Mouse (Mus musculus): ENCODE data around the gene Rhpn2. TPM values are rescaled to one million over a fixed set of nuclear protein-coding genes. Genes with fewer than 3 reads are reported as not detected.
A peak's percentile ranks its signal among the peaks of the same experiment; 100 is the strongest.

Rhpn2 gene
- polyA plus RNA-seq, 1 experiment from 2014 or later = 4.0 TPM

DNA sequence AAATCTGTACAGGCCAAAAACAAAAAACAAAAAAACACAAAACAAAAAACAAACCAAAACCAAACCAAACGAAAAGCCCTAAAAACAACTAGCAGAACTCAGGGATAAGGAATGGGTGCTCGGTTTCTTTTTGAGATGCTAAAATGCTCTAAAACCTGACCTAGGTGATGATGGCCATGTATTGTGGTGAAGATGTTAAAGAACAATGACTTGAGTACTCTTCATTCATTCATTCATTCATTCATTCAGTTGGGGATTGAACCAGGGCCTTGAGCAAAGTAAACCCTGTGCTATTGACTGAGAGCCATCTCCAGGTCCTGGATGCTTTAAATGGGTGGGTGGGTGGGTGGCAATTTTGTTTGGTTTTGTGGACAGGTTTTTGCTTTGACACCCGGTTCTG, 17.2 kb downstream of the Rhpn2 start:
- Histone ChIP-seq H3K4me1 (no peaks in the 10 kb centered on the region), H3K9ac (no peak overlapping the region), H3K27me3 (no peaks in the 10 kb centered on the region), H3K9me3 (replicated peaks) (no peaks in the 10 kb centered on the region), H3K4me3 (no peak overlapping the region), H3K4me2 (replicated peaks) (no peak overlapping the region), H3K36me3 (no peaks in the 10 kb centered on the region), H3K27ac (no peak overlapping the region)
- ATAC-seq (ENCODE audit: low FRiP score) = no peak
- WGBS = 93% methylated on average over 3 of the region's 3 CpGs

DNA sequence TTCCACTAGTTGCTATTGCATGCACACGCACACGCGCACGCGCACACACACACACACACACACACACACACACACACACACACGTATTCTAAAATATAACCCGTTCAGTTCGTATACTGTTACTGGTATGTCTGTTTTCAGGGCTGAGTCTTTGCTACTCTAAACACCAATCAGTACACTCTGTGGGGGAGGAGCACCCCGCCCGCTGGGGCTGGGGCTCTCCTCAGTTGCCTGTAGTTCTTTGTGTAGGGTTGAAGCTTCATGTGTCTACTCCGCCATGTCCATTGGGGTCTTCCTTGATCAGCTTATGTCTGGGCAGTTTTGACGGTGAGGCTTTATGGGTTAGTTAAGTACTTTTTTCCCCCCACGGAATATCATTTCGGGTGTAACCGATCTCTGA, 19.3 kb downstream of the Rhpn2 start:
- Histone ChIP-seq H3K4me2 (replicated peaks) (no peak overlapping the region), H3K9me3 (replicated peaks) (no peaks in the 10 kb centered on the region), H3K4me1 (no peaks in the 10 kb centered on the region), H3K9ac (no peak overlapping the region), H3K27ac (no peak overlapping the region), H3K36me3 (no peaks in the 10 kb centered on the region), H3K27me3 (no peaks in the 10 kb centered on the region), H3K4me3 (no peak overlapping the region)
- ATAC-seq (ENCODE audit: low FRiP score) = no peak
- WGBS = 95% methylated on average over 15 of the region's 15 CpGs

DNA sequence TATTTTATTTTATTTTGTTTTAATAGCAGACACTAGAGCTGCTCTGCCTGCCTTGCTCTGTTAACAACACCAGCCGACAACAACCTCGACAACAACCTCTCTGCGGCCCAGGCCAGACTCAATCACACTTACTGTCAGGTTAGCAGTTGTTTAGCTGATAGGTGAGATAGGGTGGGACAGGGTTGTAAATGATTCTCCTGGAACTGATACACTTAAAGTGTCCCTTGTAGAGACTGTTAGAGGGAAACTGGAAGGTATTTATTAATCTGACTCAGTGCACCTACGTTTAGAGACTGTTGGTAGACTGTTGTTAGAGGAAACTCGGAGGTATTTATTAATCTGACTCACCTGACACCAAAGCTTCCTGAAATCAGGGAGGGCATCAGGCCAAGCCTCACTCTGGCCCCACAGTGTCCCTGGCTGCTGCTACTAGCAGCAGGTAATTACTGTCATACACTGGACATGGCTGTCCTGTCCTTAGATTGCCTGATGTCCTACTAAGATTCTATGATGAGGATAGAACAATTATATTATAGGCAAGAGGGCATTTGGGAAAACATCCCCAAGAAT, 21.4 kb downstream of the Rhpn2 start:
- Histone ChIP-seq H3K9ac (no peak overlapping the region), H3K27ac (no peak overlapping the region), H3K36me3 (no peaks in the 10 kb centered on the region), H3K4me2 (replicated peaks) (no peak overlapping the region), H3K27me3 (no peaks in the 10 kb centered on the region), H3K4me3 (no peak overlapping the region), H3K9me3 (replicated peaks) (no peaks in the 10 kb centered on the region), H3K4me1 (no peaks in the 10 kb centered on the region)
- ATAC-seq (ENCODE audit: low FRiP score) = no peak
- 86% methylated on average over 5 of the region's 5 CpGs for WGBS

DNA sequence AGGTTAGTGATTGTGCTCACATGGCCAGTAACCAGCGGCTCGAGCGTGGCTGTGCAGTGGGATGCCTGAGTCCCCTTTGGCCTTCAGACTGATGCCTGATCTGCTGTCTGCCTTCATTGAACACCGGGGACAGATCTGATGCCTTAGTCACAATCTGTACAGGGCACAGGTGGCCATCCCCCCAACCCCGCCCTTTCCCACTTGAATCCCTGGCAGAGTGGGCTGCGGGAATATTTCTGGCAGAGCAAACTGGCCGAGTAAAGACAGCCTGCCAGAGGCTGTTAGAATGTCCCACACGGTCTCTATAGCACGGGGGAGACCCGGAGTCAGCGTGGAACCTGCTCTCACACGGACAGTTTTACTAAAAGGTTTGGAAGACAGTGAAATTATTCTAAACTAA, 23.7 kb downstream of the Rhpn2 start:
- H3K27ac ChIP-seq = no peak overlapping the region
- no peak overlapping the region for H3K4me2 ChIP-seq (replicated peaks)
- H3K9ac ChIP-seq = no peak overlapping the region
- no peak overlapping the region for H3K4me3 ChIP-seq
- no peaks in the 10 kb centered on the region for H3K9me3 ChIP-seq (replicated peaks)
- H3K36me3 ChIP-seq = no peaks in the 10 kb centered on the region
- no peaks in the 10 kb centered on the region for H3K4me1 ChIP-seq
- ATAC-seq (ENCODE audit: low FRiP score) = no peak
- H3K27me3 ChIP-seq = no peaks in the 10 kb centered on the region
- WGBS = 88% methylated on average over 12 of the region's 12 CpGs

DNA sequence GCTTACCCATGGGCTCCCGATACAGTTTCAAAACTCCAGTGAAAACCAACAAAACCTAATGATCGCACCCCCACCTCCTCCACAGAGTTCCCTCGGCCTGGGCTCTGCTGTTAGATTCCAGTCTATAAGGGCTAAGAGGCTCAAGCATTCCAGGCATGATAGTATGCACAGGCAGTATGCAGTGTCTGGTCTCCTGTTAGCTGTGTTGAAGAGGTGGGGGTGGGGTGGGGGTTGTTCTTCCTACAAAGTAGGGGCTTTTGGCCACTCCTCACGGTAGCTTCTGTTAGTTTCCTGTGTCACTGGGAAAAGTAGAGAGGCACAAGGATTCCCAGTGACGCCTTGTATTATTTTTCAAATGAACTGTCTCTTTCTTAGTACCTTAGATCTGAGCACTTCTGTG, 28.3 kb downstream of the Rhpn2 start:
- Histone ChIP-seq H3K27me3 (no peaks in the 10 kb centered on the region), H3K9ac (no peak overlapping the region), H3K9me3 (replicated peaks) (no peaks in the 10 kb centered on the region), H3K4me3 (no peak overlapping the region), H3K4me2 (replicated peaks) (no peak overlapping the region), H3K36me3 (no peaks in the 10 kb centered on the region), H3K27ac (no peak overlapping the region), H3K4me1 (no peaks in the 10 kb centered on the region)
- ATAC-seq (ENCODE audit: low FRiP score) = no peak
- WGBS = 76% methylated on average over 5 of the region's 5 CpGs

DNA sequence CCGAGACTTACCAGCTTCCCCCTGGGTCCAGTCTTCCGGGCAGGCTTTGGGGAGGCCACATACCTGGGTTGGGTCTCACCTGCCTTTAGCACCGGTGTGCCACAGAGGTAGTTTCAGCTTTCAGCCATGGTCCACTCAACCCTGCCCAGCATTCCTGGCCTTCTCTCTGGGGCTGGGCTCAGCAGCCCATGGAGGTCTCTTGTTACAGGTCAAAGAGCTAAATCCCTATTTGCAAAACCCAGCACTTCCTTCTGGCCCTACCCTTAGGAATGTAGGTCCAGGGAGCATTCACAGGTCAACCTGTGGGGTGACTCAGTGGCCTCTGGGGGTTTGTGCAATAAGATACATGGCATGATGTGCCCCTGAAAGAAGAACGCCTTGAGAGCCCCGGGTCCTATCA, 28.9 kb downstream of the Rhpn2 start:
- Histone ChIP-seq H3K9me3 (replicated peaks) (no peaks in the 10 kb centered on the region), H3K9ac (no peak overlapping the region), H3K4me3 (no peak overlapping the region), H3K27ac (no peak overlapping the region), H3K4me1 (no peaks in the 10 kb centered on the region), H3K36me3 (no peaks in the 10 kb centered on the region), H3K27me3 (no peaks in the 10 kb centered on the region), H3K4me2 (replicated peaks) (no peak overlapping the region)
- 74% methylated on average over 5 of the region's 5 CpGs for WGBS
- no peak for ATAC-seq (ENCODE audit: low FRiP score)

DNA sequence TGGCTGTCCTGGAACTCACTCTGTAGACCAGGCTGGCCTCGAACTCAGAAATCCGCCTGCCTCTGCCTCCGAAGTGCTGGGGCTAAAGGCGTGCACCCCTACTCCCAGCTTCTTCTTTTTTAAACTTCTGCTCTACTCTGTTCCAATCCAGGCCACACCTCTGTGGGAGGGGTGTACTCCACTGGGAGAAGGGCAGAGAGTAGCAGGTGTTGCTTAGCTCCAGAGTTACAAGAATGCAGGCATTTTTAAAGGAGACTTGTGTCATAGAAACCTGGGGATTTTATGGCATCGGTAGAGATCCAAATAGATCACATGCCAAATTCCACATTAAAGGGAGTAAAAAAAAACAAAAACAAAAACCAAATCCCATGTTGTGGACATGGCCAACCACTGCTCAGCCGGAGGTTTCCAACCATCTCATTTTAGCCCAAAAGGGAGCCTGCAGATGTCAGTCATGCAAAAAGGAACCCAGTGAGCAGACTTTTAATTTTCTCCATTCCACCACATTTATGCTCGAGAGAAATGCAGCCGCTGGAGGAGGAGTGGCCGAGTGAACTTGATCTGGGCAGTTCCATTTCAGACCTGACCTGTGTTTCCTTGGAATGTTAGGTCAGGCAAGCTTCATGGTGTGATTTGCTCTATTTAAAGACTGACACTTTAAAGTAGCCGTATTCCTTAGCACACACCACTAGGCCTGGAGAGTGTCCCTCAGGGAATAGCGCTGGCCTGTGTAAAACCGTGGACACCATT, 31.4 kb downstream of the Rhpn2 start:
- WGBS = 71% methylated on average over 12 of the region's 12 CpGs
- Histone ChIP-seq H3K4me3 (no peak overlapping the region), H3K4me2 (replicated peaks) (no peak overlapping the region), H3K27ac (no peak overlapping the region), H3K27me3 (no peaks in the 10 kb centered on the region), H3K9ac (no peak overlapping the region), H3K9me3 (replicated peaks) (no peaks in the 10 kb centered on the region; the same call in 1 of the 2 replicates), H3K36me3 (no peaks in the 10 kb centered on the region), H3K4me1 (no peaks in the 10 kb centered on the region)
- ATAC-seq (ENCODE audit: low FRiP score) = no peak

DNA sequence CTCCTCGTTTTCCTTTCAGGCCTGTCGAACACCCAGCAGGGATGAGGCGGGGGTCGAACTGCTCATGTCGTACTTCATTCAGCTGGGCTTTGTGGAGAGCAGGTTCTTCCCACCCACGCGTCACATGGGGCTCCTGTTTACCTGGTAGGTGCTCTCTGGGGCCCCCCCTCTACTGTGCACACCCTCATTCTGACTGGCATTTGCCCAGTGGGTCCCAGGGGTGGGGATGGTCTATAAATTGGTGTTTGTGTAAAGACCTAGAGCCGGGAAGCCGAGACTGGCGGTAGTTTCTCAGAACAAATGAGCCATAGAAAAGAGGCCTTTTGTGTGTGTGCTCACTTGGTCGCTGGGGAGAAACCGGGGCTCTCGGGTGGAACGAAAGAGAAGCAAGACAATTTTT, 37.1 kb downstream of the Rhpn2 start:
- Histone ChIP-seq H3K9me3 (replicated peaks) (no peaks in the 10 kb centered on the region; the same call in 1 of the 2 replicates), H3K27me3 (no peaks in the 10 kb centered on the region), H3K4me2 (replicated peaks) (no peak overlapping the region), H3K4me3 (no peak overlapping the region), H3K27ac (peak overlapping the region; percentile 55; the same call in 1 of the 2 replicates), H3K4me1 (peaks cover 9% of the 10 kb centered on the region), H3K36me3 (no peaks in the 10 kb centered on the region), H3K9ac (peak overlapping the region; percentile 41; the same call in 1 of the 2 replicates)
- WGBS = 22% methylated on average over 14 of the region's 14 CpGs
- ATAC-seq (ENCODE audit: low FRiP score) = peak; percentile 58; the same call in 1 of the 2 replicates

DNA sequence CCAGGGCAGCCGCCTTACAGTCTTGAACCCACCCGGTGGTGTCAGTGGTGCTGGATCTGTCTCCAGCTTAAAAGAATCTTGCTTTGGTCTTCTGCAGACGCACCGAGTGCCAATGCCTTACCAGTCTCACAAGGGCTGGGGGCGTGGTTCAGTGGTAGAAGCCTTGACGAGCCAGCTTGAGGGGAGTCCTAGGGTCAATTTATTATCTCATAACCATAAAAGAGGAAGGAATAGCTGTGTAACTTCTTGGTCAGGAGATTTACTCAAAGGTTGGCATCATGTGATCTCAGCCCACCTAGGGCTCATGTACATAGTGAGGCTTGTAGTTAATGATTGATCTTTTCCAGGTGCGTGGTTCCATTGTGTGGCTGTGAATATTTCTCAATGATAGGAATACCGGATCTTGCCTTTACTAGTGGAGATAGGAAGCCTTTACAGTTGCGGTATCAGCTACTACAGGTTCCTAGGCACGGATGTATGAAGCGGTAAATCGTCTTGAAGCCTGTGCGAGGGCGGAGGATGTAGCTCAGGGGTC, 38.6 kb downstream of the Rhpn2 start:
- H3K4me2 ChIP-seq (replicated peaks) = no peak overlapping the region
- no peak overlapping the region for H3K27ac ChIP-seq
- H3K27me3 ChIP-seq = no peaks in the 10 kb centered on the region
- no peak for ATAC-seq (ENCODE audit: low FRiP score)
- no peaks in the 10 kb centered on the region; the same call in 1 of the 2 replicates for H3K9me3 ChIP-seq (replicated peaks)
- no peaks in the 10 kb centered on the region for H3K36me3 ChIP-seq
- H3K4me1 ChIP-seq = peaks cover 9% of the 10 kb centered on the region
- WGBS = 91% methylated on average over 14 of the region's 14 CpGs
- no peak overlapping the region for H3K4me3 ChIP-seq
- H3K9ac ChIP-seq = no peak overlapping the region

DNA sequence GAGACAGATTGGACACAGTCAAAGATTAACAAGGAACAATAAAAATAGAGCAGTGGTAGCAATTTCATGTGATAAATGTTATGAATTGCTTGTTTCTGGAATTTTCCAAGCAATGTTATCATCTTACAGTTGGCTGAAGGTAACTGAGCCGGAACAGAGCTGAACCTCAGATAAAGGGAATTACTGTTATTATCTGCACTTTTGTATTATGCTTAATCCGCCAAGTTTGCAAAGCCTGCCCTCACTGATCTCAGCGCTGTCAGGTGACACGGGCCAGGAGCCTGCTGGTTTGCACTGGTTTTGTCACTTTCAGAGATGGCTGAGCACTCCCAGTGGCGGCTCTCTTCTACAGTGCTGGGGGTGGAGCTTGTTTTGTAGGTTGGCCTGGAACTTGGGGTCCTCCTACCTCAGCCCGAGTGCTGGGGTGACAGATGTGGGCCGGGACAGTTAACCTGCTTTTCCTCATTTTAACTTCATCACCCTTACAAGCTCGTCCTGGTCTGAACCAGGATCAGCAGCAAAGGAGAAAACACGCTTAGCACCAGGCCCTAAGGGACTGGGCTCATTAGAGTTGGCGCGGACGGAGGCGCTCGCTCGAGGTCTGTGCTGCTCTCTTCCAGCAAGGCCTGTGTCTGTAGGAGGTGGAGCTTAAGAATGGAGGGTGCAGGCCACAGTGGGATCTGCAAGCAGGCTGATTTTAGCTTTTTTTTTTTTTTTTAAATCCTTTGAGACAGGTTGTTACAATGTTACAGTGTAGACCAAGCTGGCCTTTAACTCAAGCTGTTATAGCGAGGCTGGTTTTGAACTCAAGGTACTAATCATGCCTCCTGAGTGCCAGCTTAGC, 39.4 kb downstream of the Rhpn2 start:
- no peak overlapping the region for H3K4me3 ChIP-seq
- no peaks in the 10 kb centered on the region for H3K27me3 ChIP-seq
- H3K9me3 ChIP-seq (replicated peaks) = no peaks in the 10 kb centered on the region; the same call in 1 of the 2 replicates
- H3K36me3 ChIP-seq = no peaks in the 10 kb centered on the region
- ATAC-seq (ENCODE audit: low FRiP score) = no peak
- no peak overlapping the region for H3K4me2 ChIP-seq (replicated peaks)
- H3K27ac ChIP-seq = no peak overlapping the region
- peaks cover 9% of the 10 kb centered on the region for H3K4me1 ChIP-seq
- WGBS = 65% methylated on average over 16 of the region's 16 CpGs
- no peak overlapping the region for H3K9ac ChIP-seq

DNA sequence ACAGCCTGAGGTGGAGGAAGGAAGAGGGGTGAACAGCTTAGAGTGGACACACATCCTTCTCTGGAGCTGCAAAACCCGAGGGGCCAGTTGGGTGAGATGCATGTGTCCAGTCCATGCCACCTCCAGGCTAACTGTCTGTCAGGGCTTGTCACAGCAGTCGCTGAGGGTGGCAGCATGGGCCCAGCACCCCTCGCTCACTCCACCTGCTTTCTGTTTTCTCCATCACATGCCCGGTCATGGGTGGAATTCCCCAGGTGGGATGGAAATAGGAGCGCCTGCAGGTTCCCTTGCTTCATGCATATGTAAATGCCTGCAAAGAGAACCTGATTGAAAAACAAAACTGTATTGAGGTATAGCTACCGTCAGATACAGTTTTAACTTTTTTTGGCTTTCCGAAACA, 40.3 kb downstream of the Rhpn2 start:
- Histone ChIP-seq H3K9me3 (replicated peaks) (no peaks in the 10 kb centered on the region; the same call in 1 of the 2 replicates), H3K4me3 (no peak overlapping the region), H3K9ac (no peak overlapping the region), H3K36me3 (no peaks in the 10 kb centered on the region), H3K4me1 (peaks cover 9% of the 10 kb centered on the region), H3K27me3 (no peaks in the 10 kb centered on the region), H3K27ac (no peak overlapping the region), H3K4me2 (replicated peaks) (no peak overlapping the region)
- 84% methylated on average over 7 of the region's 7 CpGs for WGBS
- no peak for ATAC-seq (ENCODE audit: low FRiP score)

DNA sequence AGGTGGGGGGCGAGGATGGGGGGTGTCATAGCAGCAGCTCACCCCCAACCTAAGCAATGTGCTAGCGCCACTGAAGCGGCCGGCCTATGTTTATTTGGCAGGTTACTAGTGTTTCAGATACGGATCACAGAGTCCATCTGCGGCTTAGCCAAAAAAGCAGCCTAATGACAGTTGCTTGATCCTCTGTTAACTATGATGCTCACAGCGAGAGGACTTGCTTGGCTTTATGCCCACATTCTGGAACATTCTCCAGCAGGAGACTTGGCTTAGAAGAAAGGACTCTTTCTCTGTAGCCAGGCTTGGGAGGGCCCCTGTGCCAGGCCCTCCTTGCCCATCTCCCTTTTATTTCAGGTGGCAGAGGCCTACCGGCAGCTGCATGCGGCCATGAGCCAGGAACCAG, 42.7 kb downstream of the Rhpn2 start:
- Histone ChIP-seq H3K27me3 (no peaks in the 10 kb centered on the region), H3K9me3 (replicated peaks) (no peaks in the 10 kb centered on the region), H3K9ac (no peak overlapping the region), H3K4me3 (no peak overlapping the region), H3K4me1 (peaks cover 5% of the 10 kb centered on the region; the same call in 1 of the 2 replicates), H3K4me2 (replicated peaks) (no peak overlapping the region), H3K36me3 (no peaks in the 10 kb centered on the region), H3K27ac (no peak overlapping the region)
- 92% methylated on average over 9 of the region's 9 CpGs for WGBS
- ATAC-seq (ENCODE audit: low FRiP score) = no peak

All from hindbrain, embryonic 12.5 days (tissue).